Mouse (Mus musculus): ENCODE data around the gene Mrnip. TPM values are rescaled to one million over a fixed set of nuclear protein-coding genes. Genes with fewer than 3 reads are reported as not detected.

Mrnip gene
- polyA plus RNA-seq, 1 experiment from 2014 or later, result 12.8 TPM

- H3K4me3 ChIP-seq, result no peak overlapping the region
- H3K4me1 ChIP-seq, result 0 out of 2 replicates have a peak, but pooled peaks cover 4% of the 10 kb centered on the region
- no peak overlapping the region for H3K4me2 ChIP-seq
- no peak overlapping the region for H3K27ac ChIP-seq (replicated peaks)
- WGBS, result 64% methylated on average over 10 of the region's 10 CpGs
- no peak overlapping the region for H3K9ac ChIP-seq
- no peaks in the 10 kb centered on the region for H3K27me3 ChIP-seq (replicated peaks)
- H3K9me3 ChIP-seq, result no peaks in the 10 kb centered on the region
- ATAC-seq (ENCODE audit: extremely low read depth, insufficient number of reproducible peaks, low FRiP score, low TSS enrichment), result no peak
- H3K36me3 ChIP-seq, result peaks cover 89% of the 10 kb centered on the region
Observed at GRCm38 (mm10) chr11:50161578-50162304, 12.5 kb upstream of the Mrnip start.

- Histone ChIP-seq H3K9me3 (no peaks in the 10 kb centered on the region), H3K36me3 (peaks cover 84% of the 10 kb centered on the region), H3K27ac (replicated peaks) (no peak overlapping the region), H3K4me2 (no peak overlapping the region), H3K27me3 (replicated peaks) (no peaks in the 10 kb centered on the region), H3K9ac (no peak overlapping the region), H3K4me3 (no peak overlapping the region), H3K4me1 (0 out of 2 replicates have a peak, but pooled peaks cover 4% of the 10 kb centered on the region)
- no peak for ATAC-seq (ENCODE audit: extremely low read depth, insufficient number of reproducible peaks, low FRiP score, low TSS enrichment)
- 90% methylated on average over 3 of the region's 3 CpGs for WGBS
Observed at GRCm38 (mm10) chr11:50162338-50163050, 11.8 kb upstream of the Mrnip start.

- no peak for ATAC-seq (ENCODE audit: extremely low read depth, insufficient number of reproducible peaks, low FRiP score, low TSS enrichment)
- Histone ChIP-seq H3K4me2 (no peak overlapping the region), H3K9ac (no peak overlapping the region), H3K27ac (replicated peaks) (no peak overlapping the region), H3K27me3 (replicated peaks) (no peaks in the 10 kb centered on the region), H3K4me3 (no peak overlapping the region), H3K4me1 (no peaks in the 10 kb centered on the region), H3K36me3 (peaks cover 72% of the 10 kb centered on the region), H3K9me3 (no peaks in the 10 kb centered on the region)
- 77% methylated on average over 5 of the region's 5 CpGs for WGBS
Observed at GRCm38 (mm10) chr11:50168352-50168751, 5.9 kb upstream of the Mrnip start.

GRCm38 (mm10) chr11:50174730-50175187 lies 515 bp downstream of the Mrnip start:
- no peaks in the 10 kb centered on the region for H3K9me3 ChIP-seq
- peak overlapping the region; percentile 59 for H3K27ac ChIP-seq (replicated peaks)
- peak overlapping the region; percentile 91 for H3K9ac ChIP-seq
- peak overlapping the region; percentile 81 for H3K4me3 ChIP-seq
- peaks cover 30% of the 10 kb centered on the region for H3K4me1 ChIP-seq
- peaks cover 31% of the 10 kb centered on the region for H3K36me3 ChIP-seq
- H3K4me2 ChIP-seq, result peak overlapping the region; percentile 95
- peak; percentile 95 for ATAC-seq (ENCODE audit: extremely low read depth, insufficient number of reproducible peaks, low FRiP score, low TSS enrichment)
- WGBS, result under 1% methylated on average over 27 of the region's 27 CpGs
- no peaks in the 10 kb centered on the region for H3K27me3 ChIP-seq (replicated peaks)

- Histone ChIP-seq H3K4me3 (no peak overlapping the region), H3K4me2 (no peak overlapping the region), H3K4me1 (peaks cover 30% of the 10 kb centered on the region), H3K9ac (no peak overlapping the region), H3K27ac (replicated peaks) (no peak overlapping the region), H3K27me3 (replicated peaks) (no peaks in the 10 kb centered on the region), H3K36me3 (peaks cover 17% of the 10 kb centered on the region), H3K9me3 (no peaks in the 10 kb centered on the region)
- 82% methylated on average over 3 of the region's 3 CpGs for WGBS
- ATAC-seq (ENCODE audit: extremely low read depth, insufficient number of reproducible peaks, low FRiP score, low TSS enrichment), result no peak
Observed at GRCm38 (mm10) chr11:50176351-50176750, 2.1 kb downstream of the Mrnip start.

- H3K9ac ChIP-seq, result 0 out of 2 replicates have a peak overlapping the region, but pooled peaks have one; percentile 10
- no peak for ATAC-seq (ENCODE audit: extremely low read depth, insufficient number of reproducible peaks, low FRiP score, low TSS enrichment)
- no peak overlapping the region for H3K4me3 ChIP-seq
- H3K36me3 ChIP-seq, result peaks cover 9% of the 10 kb centered on the region; the same call in 1 of the 2 replicates
- H3K27ac ChIP-seq (replicated peaks), result no peak overlapping the region
- no peak overlapping the region for H3K4me2 ChIP-seq
- no peaks in the 10 kb centered on the region for H3K27me3 ChIP-seq (replicated peaks)
- peaks cover 30% of the 10 kb centered on the region for H3K4me1 ChIP-seq
- no peaks in the 10 kb centered on the region for H3K9me3 ChIP-seq
- WGBS, result 60% methylated on average over 6 of the region's 6 CpGs
Observed at GRCm38 (mm10) chr11:50177111-50177510, 2.9 kb downstream of the Mrnip start.

GRCm38 (mm10) chr11:50178532-50179488 lies 4.6 kb downstream of the Mrnip start:
- H3K4me2 ChIP-seq, result no peak overlapping the region
- no peak overlapping the region for H3K9ac ChIP-seq
- ATAC-seq (ENCODE audit: extremely low read depth, insufficient number of reproducible peaks, low FRiP score, low TSS enrichment), result no peak
- 65% methylated on average over 5 of the region's 5 CpGs for WGBS
- H3K9me3 ChIP-seq, result no peaks in the 10 kb centered on the region
- peak overlapping the region; percentile 39 for H3K27ac ChIP-seq (replicated peaks)
- no peaks in the 10 kb centered on the region for H3K27me3 ChIP-seq (replicated peaks)
- H3K4me3 ChIP-seq, result no peak overlapping the region
- peaks cover 41% of the 10 kb centered on the region for H3K4me1 ChIP-seq
- peaks cover 8% of the 10 kb centered on the region; the same call in 1 of the 2 replicates for H3K36me3 ChIP-seq

- H3K27me3 ChIP-seq (replicated peaks), result no peaks in the 10 kb centered on the region
- no peak overlapping the region for H3K9ac ChIP-seq
- peaks cover 37% of the 10 kb centered on the region for H3K4me1 ChIP-seq
- H3K4me2 ChIP-seq, result no peak overlapping the region
- no peaks in the 10 kb centered on the region for H3K9me3 ChIP-seq
- no peak overlapping the region for H3K4me3 ChIP-seq
- peaks cover 8% of the 10 kb centered on the region; the same call in 1 of the 2 replicates for H3K36me3 ChIP-seq
- no peak overlapping the region for H3K27ac ChIP-seq (replicated peaks)
- no peak for ATAC-seq (ENCODE audit: extremely low read depth, insufficient number of reproducible peaks, low FRiP score, low TSS enrichment)
- 73% methylated on average over 6 of the region's 6 CpGs for WGBS
Observed at GRCm38 (mm10) chr11:50180478-50181231, 6.4 kb downstream of the Mrnip start.

- Histone ChIP-seq H3K36me3 (peaks cover 8% of the 10 kb centered on the region; the same call in 1 of the 2 replicates), H3K27ac (replicated peaks) (peak overlapping the region; percentile 49), H3K4me1 (peaks cover 31% of the 10 kb centered on the region), H3K9me3 (no peaks in the 10 kb centered on the region), H3K4me3 (no peak overlapping the region), H3K4me2 (no peak overlapping the region), H3K27me3 (replicated peaks) (no peaks in the 10 kb centered on the region), H3K9ac (0 out of 2 replicates have a peak overlapping the region, but pooled peaks have one; percentile 24)
- WGBS, result 72% methylated on average over 4 of the region's 4 CpGs
- ATAC-seq (ENCODE audit: extremely low read depth, insufficient number of reproducible peaks, low FRiP score, low TSS enrichment), result no peak
Observed at GRCm38 (mm10) chr11:50182702-50183101, 8.5 kb downstream of the Mrnip start.

- no peak overlapping the region for H3K4me2 ChIP-seq
- H3K27ac ChIP-seq (replicated peaks), result no peak overlapping the region
- WGBS, result 78% methylated on average over 3 of the region's 3 CpGs
- no peaks in the 10 kb centered on the region for H3K27me3 ChIP-seq (replicated peaks)
- H3K4me1 ChIP-seq, result peaks cover 15% of the 10 kb centered on the region
- no peak overlapping the region for H3K9ac ChIP-seq
- no peaks in the 10 kb centered on the region for H3K9me3 ChIP-seq
- no peak overlapping the region for H3K4me3 ChIP-seq
- H3K36me3 ChIP-seq, result peaks cover 5% of the 10 kb centered on the region; the same call in 1 of the 2 replicates
- no peak for ATAC-seq (ENCODE audit: extremely low read depth, insufficient number of reproducible peaks, low FRiP score, low TSS enrichment)
Observed at GRCm38 (mm10) chr11:50184788-50185187, 10.5 kb downstream of the Mrnip start.
